Mouse (Mus musculus) common myeloid progenitor, adult 5-6 weeks (primary cell): Measurements from ENCODE around the gene Kif21b. TPM values are rescaled to one million over a fixed set of nuclear protein-coding genes. Genes with fewer than 3 reads are reported as not detected.

Experiments
- ATAC-seq: replicated peaks from 2 replicates; pipeline ENCODE4 v1.8.0; 2016; ENCODE audit warnings: low read depth, mild to moderate bottlenecking, moderate TSS enrichment, inconsistent platforms; ENCODE audit not compliant: poor library complexity, severe bottlenecking
- total RNA-seq: library from RNA; stranded (forward); fragments of 200-1000, 187-1606 nt; gene quantifications from 2 replicates; pipeline ENCODE4 v1.2.3, GENCODE M21; 2017

Gene Kif21b
- total RNA-seq, 1 experiment from 2014 or later: 13.4 TPM

DNA sequence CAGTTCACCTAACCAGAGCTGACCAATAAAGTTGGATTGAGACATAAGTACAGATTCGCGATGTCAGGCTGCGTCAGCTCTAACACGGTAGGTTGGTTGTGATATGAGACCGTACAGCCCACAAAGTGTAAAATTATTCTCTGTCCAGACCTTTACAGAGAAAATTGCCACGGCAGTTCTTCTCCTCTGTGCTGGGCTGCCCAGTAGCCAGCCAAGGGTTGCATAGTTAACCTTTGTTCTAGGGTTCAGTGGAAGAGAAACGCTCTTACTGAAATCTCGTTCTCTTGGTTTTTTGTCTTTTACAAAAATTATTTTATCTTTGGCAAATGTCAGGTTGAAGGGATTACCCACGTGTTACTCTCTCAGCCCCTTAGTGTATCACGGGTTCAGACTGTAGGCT, 91.2 kb downstream of the Kif21b start:
- ATAC-seq: no peak

DNA sequence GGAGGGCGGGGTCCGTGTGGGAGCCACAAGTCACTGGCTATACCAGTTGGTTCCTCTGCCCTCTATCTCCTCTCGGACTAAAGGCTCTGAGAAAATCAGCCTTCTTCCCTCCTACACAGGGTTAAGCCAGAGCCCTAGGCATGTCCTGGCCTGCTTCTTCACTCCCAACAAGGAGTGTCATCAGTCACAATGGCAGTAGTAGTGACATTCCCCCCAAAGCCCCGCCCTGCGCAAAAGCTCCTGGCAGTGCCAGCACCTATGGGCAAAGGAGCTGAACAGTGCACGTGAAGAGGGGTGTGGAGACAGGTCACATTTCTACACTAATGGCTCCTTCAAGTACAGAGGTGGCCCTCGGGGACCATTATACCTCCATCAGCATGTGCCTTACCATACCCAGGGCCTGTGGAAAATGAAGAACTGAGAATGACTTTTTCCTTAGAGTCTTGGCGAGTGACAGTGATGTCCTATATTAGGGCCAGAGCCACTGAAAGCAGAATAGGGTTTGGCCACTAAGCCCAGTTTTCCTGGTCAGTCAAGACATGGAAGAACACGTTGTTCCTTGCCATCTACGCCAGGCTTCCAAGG, 92.7 kb downstream of the Kif21b start:
- ATAC-seq: no peak

- no peak for ATAC-seq
Observed at GRCm38 (mm10) chr1:136225846-136226245, 94.7 kb downstream of the Kif21b start.

- ATAC-seq: no peak
Observed at GRCm38 (mm10) chr1:136226626-136227025, 95.4 kb downstream of the Kif21b start.

Other genes starting within 250 kb of the Kif21b start
- gene Pkp1, start 212.2 kb upstream of the Kif21b start, total RNA-seq: not detected in 2 replicates
- not detected in 2 replicates for gene Igfn1, start 125.0 kb upstream of the Kif21b start, total RNA-seq
- 20.9 and 22.0 TPM in 2 replicates for gene Tmem9, start 123.2 kb upstream of the Kif21b start, total RNA-seq
- not detected in 2 replicates for gene Ascl5, start 80.6 kb upstream of the Kif21b start, total RNA-seq
- gene Cacna1s, start 78.6 kb upstream of the Kif21b start, total RNA-seq: not detected in 2 replicates
- not detected in 2 replicates for gene Mroh3, start 81.4 kb downstream of the Kif21b start, total RNA-seq
- gene Inava, start 102.9 kb downstream of the Kif21b start, total RNA-seq: not detected in 2 replicates
- gene Gpr25, start 129.5 kb downstream of the Kif21b start, total RNA-seq: not detected in 2 replicates
- 25.4 and 27.8 TPM in 2 replicates for gene Camsap2, start 214.7 kb downstream of the Kif21b start, total RNA-seq